Comparison of ENCODE assay signal across 26 mouse cellular contexts in genomic region chr6:137556636-137557035, GRCm38 (mm10).
DNase-seq lines count a peak whose midpoint lies in the region; ATAC-seq and TF ChIP-seq lines count a peak whose summit lies in the region.
"Had no signal": no experiment of that assay in that cellular context is flagged by ENCODE, and none has a peak within 500 bp of the region (broad histone marks: within the 10 kb centered on the region; RNA-seq: fewer than 3 reads in every experiment).

No protein-coding gene starts in this region.

- intact Hi-C loops in gastrocnemius, adult 2 months (cut with DNase I), result loop anchor here (5.0 to 10.0 kb wide), 2 partner anchors 91 to 168 kb away; no protein-coding TSS in a partner anchor

- no peak for DNase-seq in gastrocnemius, adult 2 months
- DNase-seq in gastrocnemius, adult 18-20 months (ENCODE audit: low spot score), result no peak
- DNase-seq in testis, postnatal 14 days (ENCODE audit: low spot score), result no peak
- no peak for DNase-seq in liver, postnatal 0 days
- DNase-seq in thymus, postnatal 0 days (ENCODE audit: low spot score), result no peak
- DNase-seq in cerebellum, adult 11-12 months, result no peak
- DNase-seq in kidney, postnatal 4 days, result no peak
- DNase-seq: adrenal gland, postnatal 14 days; cerebellum, adult 9-10 months; gastrocnemius, postnatal 14 days; heart, adult 2 months; heart, postnatal 4 days; kidney, adult 8-10 months; kidney, postnatal 14 days; lung, adult 2 months; lung, postnatal 14 days; right cerebral cortex, adult 18-20 months; thymus, postnatal 4 days had no signal

- no peak for TF ChIP-seq CTCF in gastrocnemius, adult 2 months (IDR thresholded peaks at IDR 0.05)
- no peak for TF ChIP-seq CTCF in testis, adult 2 months (IDR thresholded peaks at IDR 0.05; ENCODE audit: control insufficient read depth, insufficient read depth, insufficient replicate concordance, low read depth, low read length)
- no peak for TF ChIP-seq CTCF in liver, postnatal 0 days (IDR thresholded peaks at IDR 0.05; ENCODE audit: low read depth)

- no peak overlapping the region for H3K9ac ChIP-seq in liver, postnatal 0 days (replicated peaks)
- H3K9ac ChIP-seq: embryonic facial prominence, embryonic 15.5 days; forebrain, embryonic 15.5 days; hindbrain, embryonic 14.5 days; limb, embryonic 12.5 days; neural tube, embryonic 15.5 days had no signal

- peak; percentile 50 for ATAC-seq in liver, postnatal 0 days
- ATAC-seq: forebrain, embryonic 15.5 days; inflammation-experienced regulatory T-cells, adult 6 months had no signal

- H3K4me3 ChIP-seq in gastrocnemius, adult 2 months, result no peak overlapping the region
- no peak overlapping the region for H3K4me3 ChIP-seq in testis, adult 2 months (ENCODE audit: control insufficient read depth, low read depth, low read length)
- H3K4me3 ChIP-seq in liver, postnatal 0 days (ENCODE audit: low read depth, low read length), result no peak overlapping the region
- H3K4me3 ChIP-seq: embryonic facial prominence, embryonic 15.5 days; forebrain, embryonic 15.5 days; heart, adult 2 months; limb, embryonic 12.5 days; midbrain, embryonic 10.5 days; neural tube, embryonic 15.5 days had no signal

- H3K36me3 ChIP-seq in testis, adult 2 months (ENCODE audit: control insufficient read depth, insufficient read depth, low read length), result no peaks in the 10 kb centered on the region
- H3K36me3 ChIP-seq in liver, postnatal 0 days (replicated peaks; ENCODE audit: insufficient read depth, low read length), result no peaks in the 10 kb centered on the region
- H3K36me3 ChIP-seq: embryonic facial prominence, embryonic 15.5 days; forebrain, embryonic 15.5 days; limb, embryonic 12.5 days; midbrain, embryonic 10.5 days; neural tube, embryonic 15.5 days had no signal

- no peak for TF ChIP-seq POLR2A in testis, adult 2 months (IDR thresholded peaks at IDR 0.05; ENCODE audit: control insufficient read depth, low read depth, low read length)

- H3K27ac ChIP-seq in gastrocnemius, adult 2 months, result peak overlapping the region; percentile 85; the same call in 1 of the 2 replicates
- H3K27ac ChIP-seq in testis, adult 2 months (ENCODE audit: control insufficient read depth, insufficient read depth, low read depth, low read length), result peak overlapping the region; percentile 86; the same call in 1 of the 2 replicates
- H3K27ac ChIP-seq in liver, postnatal 0 days (ENCODE audit: low read depth), result no peak overlapping the region
- H3K27ac ChIP-seq: embryonic facial prominence, embryonic 15.5 days; forebrain, embryonic 15.5 days; hindbrain, embryonic 14.5 days; limb, embryonic 12.5 days; midbrain, embryonic 10.5 days; neural tube, embryonic 15.5 days had no signal

- no peaks in the 10 kb centered on the region for H3K9me3 ChIP-seq in liver, postnatal 0 days (ENCODE audit: low read length)
- H3K9me3 ChIP-seq: embryonic facial prominence, embryonic 15.5 days; forebrain, embryonic 15.5 days; limb, embryonic 12.5 days; midbrain, embryonic 10.5 days; neural tube, embryonic 15.5 days had no signal

- WGBS in liver, postnatal 0 days (ENCODE audit: insufficient replicate concordance), result 68% methylated on average over 5 of the region's 5 CpGs

- 0 out of 2 replicates have a peak, but pooled peaks have one; percentile 33 for TF ChIP-seq EP300 in liver, postnatal 0 days (IDR thresholded peaks at IDR 0.05; ENCODE audit: low read depth)

- no peak overlapping the region for H3K4me2 ChIP-seq in liver, postnatal 0 days (ENCODE audit: low read depth, low read length)
- H3K4me2 ChIP-seq: embryonic facial prominence, embryonic 15.5 days; forebrain, embryonic 15.5 days; hindbrain, embryonic 14.5 days; limb, embryonic 12.5 days; neural tube, embryonic 15.5 days had no signal

- H3K27me3 ChIP-seq in testis, adult 2 months (ENCODE audit: control insufficient read depth, insufficient read depth, low read length), result no peaks in the 10 kb centered on the region
- H3K27me3 ChIP-seq in liver, postnatal 0 days (ENCODE audit: insufficient read depth, low read length), result no peaks in the 10 kb centered on the region
- H3K27me3 ChIP-seq: embryonic facial prominence, embryonic 15.5 days; forebrain, embryonic 15.5 days; limb, embryonic 12.5 days; neural tube, embryonic 15.5 days had no signal

- peaks cover 3% of the 10 kb centered on the region for H3K4me1 ChIP-seq in testis, adult 2 months (ENCODE audit: control insufficient read depth, insufficient read depth, low read length)
- H3K4me1 ChIP-seq in liver, postnatal 0 days (ENCODE audit: insufficient read depth), result peaks cover 12% of the 10 kb centered on the region; the same call in 1 of the 2 replicates
